Mouse (Mus musculus) layer of hippocampus, postnatal 14 days (tissue): ENCODE data around the gene Spock2. TPM values are rescaled to one million over a fixed set of nuclear protein-coding genes. Genes with fewer than 3 reads are reported as not detected.

Experiments used
- microRNA-seq, 2 experiments: library from miRNA; unstranded; fragments of <30 nt; microRNA quantifications; one replicate each; pipeline ENCODE4 v1.2.0; 2021
- total RNA-seq, 2 experiments: library from RNA; stranded (reverse); gene quantifications; 2 replicates each; pipeline ENCODE4 v1.2.3; 2021

The Spock2 gene
- total RNA-seq, 2 experiments from 2014 or later = 497 to 522 TPM

Small RNAs within 50 kb of the gene (microRNA-seq; reads per million reads assigned to microRNA genes)
- gene Mir6906 = 4.0 to 5.9 reads per million in 2 experiments

Other genes starting within 250 kb of the Spock2 start
- 10 to 100 TPM; 48.0 to 50.1 TPM for gene Dnajb12, start 226.7 kb upstream of the Spock2 start, total RNA-seq
- gene Ddit4, start 154.4 kb upstream of the Spock2 start, total RNA-seq = 100 to 1,000 TPM in 1 of 2 experiments, 10 to 100 TPM in 1; 99.5 to 106 TPM
- gene Ascc1, start 103.4 kb upstream of the Spock2 start, total RNA-seq = 10 to 100 TPM; 18.4 to 19.1 TPM
- gene Anapc16, start 103.1 kb upstream of the Spock2 start, total RNA-seq = 10 to 100 TPM; 67.4 to 69.2 TPM
- 1 to 10 TPM; 3.8 to 4.1 TPM for gene Chst3, start 113.0 kb downstream of the Spock2 start, total RNA-seq
- gene Psap, start 171.4 kb downstream of the Spock2 start, total RNA-seq = 1,000 to 10,000 TPM; 1,391 to 1,455 TPM
- gene Vsir, start 240.6 kb downstream of the Spock2 start, total RNA-seq = 10 to 100 TPM; 23.8 to 24.6 TPM